Mouse (Mus musculus) c-Kit-positive CD71-positive TER-119-positive erythroid progenitor cells, embryonic 14.5 days (primary cell): ENCODE results near the gene Schip1.
"Not testable (repeated sequence)": the region's sequence is repeated elsewhere in the genome, so short reads cannot be mapped to it uniquely, and the experiment has no call there.

ENCODE experiments used
- DNase-seq: peaks from one replicate; pipeline ENCODE4 v3.0.0-alpha.2; 2013; ENCODE audit warnings: low spot score

Gene Schip1

GRCm38 (mm10) chr3:68064731-68065130 is at the start of gene Schip1:
Schip1 (plus strand) TSS chr3:68064802.
- no peak for DNase-seq

GRCm38 (mm10) chr3:68015786-68016185 is 48.8 kb upstream of the Schip1 start:
- DNase-seq = no peak

GRCm38 (mm10) chr3:68019401-68019800 is 45.2 kb upstream of the Schip1 start:
- no peak for DNase-seq

- DNase-seq = no peak
Observed at GRCm38 (mm10) chr3:68036097-68036496, 28.5 kb upstream of the Schip1 start.

- DNase-seq = no peak
Observed at GRCm38 (mm10) chr3:68042951-68043350, 21.7 kb upstream of the Schip1 start.

- peak; percentile 25 for DNase-seq
Observed at GRCm38 (mm10) chr3:68045475-68046416, 18.9 kb upstream of the Schip1 start.

- peak; percentile 13 for DNase-seq
Observed at GRCm38 (mm10) chr3:68053538-68053937, 11.1 kb upstream of the Schip1 start.

GRCm38 (mm10) chr3:68055071-68055470 is 9.5 kb upstream of the Schip1 start:
- DNase-seq = no peak

- peak; percentile 53 for DNase-seq
Observed at GRCm38 (mm10) chr3:68056373-68057275, 8.0 kb upstream of the Schip1 start.

GRCm38 (mm10) chr3:68059162-68059800 is 5.3 kb upstream of the Schip1 start:
- no peak for DNase-seq

- DNase-seq = no peak
Observed at GRCm38 (mm10) chr3:68071395-68072386, 7.1 kb downstream of the Schip1 start.

GRCm38 (mm10) chr3:68077406-68077805 is 12.8 kb downstream of the Schip1 start:
- DNase-seq = no peak

- DNase-seq = no peak
Observed at GRCm38 (mm10) chr3:68085024-68085423, 20.4 kb downstream of the Schip1 start.

- no peak for DNase-seq
Observed at GRCm38 (mm10) chr3:68092108-68092507, 27.5 kb downstream of the Schip1 start.

- no peak for DNase-seq
Observed at GRCm38 (mm10) chr3:68096724-68097431, 32.3 kb downstream of the Schip1 start.

GRCm38 (mm10) chr3:68099561-68099960 is 35.0 kb downstream of the Schip1 start:
- DNase-seq = not testable (repeated sequence)

GRCm38 (mm10) chr3:68101343-68101742 is 36.7 kb downstream of the Schip1 start:
- no peak for DNase-seq

GRCm38 (mm10) chr3:68105081-68105685 is 40.6 kb downstream of the Schip1 start:
- DNase-seq = no peak

- no peak for DNase-seq
Observed at GRCm38 (mm10) chr3:68121338-68121737, 56.7 kb downstream of the Schip1 start.
